Mouse (Mus musculus): ENCODE data around the gene Dcaf5. TPM values are rescaled to one million over a fixed set of nuclear protein-coding genes. Genes with fewer than 3 reads are reported as not detected.
A peak's percentile ranks its signal among the peaks of the same experiment; 100 is the strongest.

Dcaf5 gene
- polyA plus RNA-seq, 1 experiment, result 31.9 TPM

GRCm38 (mm10) chr12:80396397-80396796 is 40.0 kb downstream of the Dcaf5 start:
- TF ChIP-seq CTCF (IDR thresholded peaks at IDR 0.05; ENCODE audit: borderline replicate concordance, control insufficient read depth, extremely low read depth, insufficient read depth, low read length, poor library complexity), result no peak
- TF ChIP-seq POLR2A (IDR thresholded peaks at IDR 0.05; ENCODE audit: control insufficient read depth, extremely low read depth, insufficient read depth, low read length, poor library complexity), result no peak
- no peak overlapping the region for H3K4me3 ChIP-seq (ENCODE audit: control insufficient read depth, insufficient read depth, low read length)
- DNase-seq, result no peak
- no peaks in the 10 kb centered on the region for H3K4me1 ChIP-seq (replicated peaks; ENCODE audit: control insufficient read depth, insufficient read depth, low read length)
- H3K27ac ChIP-seq (ENCODE audit: control insufficient read depth, insufficient read depth, low read length), result no peak overlapping the region
- H3K36me3 ChIP-seq (ENCODE audit: control insufficient read depth, insufficient read depth, low read length), result peaks cover 32% of the 10 kb centered on the region
- H3K27me3 ChIP-seq (ENCODE audit: control insufficient read depth, insufficient read depth, low read length), result no peaks in the 10 kb centered on the region
- 94% methylated on average over 6 of the region's 6 CpGs for WGBS

- H3K4me3 ChIP-seq (ENCODE audit: control insufficient read depth, insufficient read depth, low read length), result no peak overlapping the region
- 98% methylated on average over 4 of the region's 4 CpGs for WGBS
- H3K36me3 ChIP-seq (ENCODE audit: control insufficient read depth, insufficient read depth, low read length), result peaks cover 27% of the 10 kb centered on the region
- no peak for TF ChIP-seq POLR2A (IDR thresholded peaks at IDR 0.05; ENCODE audit: control insufficient read depth, extremely low read depth, insufficient read depth, low read length, poor library complexity)
- no peak for TF ChIP-seq CTCF (IDR thresholded peaks at IDR 0.05; ENCODE audit: borderline replicate concordance, control insufficient read depth, extremely low read depth, insufficient read depth, low read length, poor library complexity)
- H3K4me1 ChIP-seq (replicated peaks; ENCODE audit: control insufficient read depth, insufficient read depth, low read length), result no peaks in the 10 kb centered on the region
- H3K27ac ChIP-seq (ENCODE audit: control insufficient read depth, insufficient read depth, low read length), result no peak overlapping the region
- H3K27me3 ChIP-seq (ENCODE audit: control insufficient read depth, insufficient read depth, low read length), result no peaks in the 10 kb centered on the region
- DNase-seq, result no peak
Observed at GRCm38 (mm10) chr12:80395270-80395669, 41.1 kb downstream of the Dcaf5 start.

- TF ChIP-seq CTCF (IDR thresholded peaks at IDR 0.05; ENCODE audit: borderline replicate concordance, control insufficient read depth, extremely low read depth, insufficient read depth, low read length, poor library complexity) (no peak), POLR2A (IDR thresholded peaks at IDR 0.05; ENCODE audit: control insufficient read depth, extremely low read depth, insufficient read depth, low read length, poor library complexity) (no peak)
- WGBS, result 97% methylated on average over 2 of the region's 2 CpGs
- Histone ChIP-seq H3K36me3 (ENCODE audit: control insufficient read depth, insufficient read depth, low read length) (peaks cover 28% of the 10 kb centered on the region), H3K4me3 (ENCODE audit: control insufficient read depth, insufficient read depth, low read length) (no peak overlapping the region), H3K27me3 (ENCODE audit: control insufficient read depth, insufficient read depth, low read length) (no peaks in the 10 kb centered on the region), H3K27ac (ENCODE audit: control insufficient read depth, insufficient read depth, low read length) (no peak overlapping the region), H3K4me1 (replicated peaks; ENCODE audit: control insufficient read depth, insufficient read depth, low read length) (no peaks in the 10 kb centered on the region)
- DNase-seq, result peak; percentile 42
Observed at GRCm38 (mm10) chr12:80394045-80394444, 42.4 kb downstream of the Dcaf5 start.

DNA sequence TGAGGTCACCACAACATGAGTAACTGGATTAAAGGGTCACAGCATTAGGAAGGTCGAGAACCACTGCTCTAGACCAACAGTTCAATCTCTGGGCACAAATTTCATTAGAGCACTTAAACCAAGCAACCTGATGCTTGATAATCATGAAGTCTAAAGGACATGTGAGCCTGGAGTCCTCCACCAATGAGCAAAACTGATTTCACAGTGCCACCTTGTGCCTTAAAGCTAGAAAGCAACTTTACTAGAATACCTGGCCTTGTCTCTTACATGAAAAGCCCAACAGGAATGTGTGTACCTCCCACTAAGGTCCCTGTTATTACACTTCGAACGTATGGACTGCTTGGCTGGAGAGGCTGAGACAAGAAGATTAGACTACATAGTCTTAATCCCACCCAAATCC is 47.0 kb downstream of the Dcaf5 start:
- no peak overlapping the region for H3K27ac ChIP-seq (ENCODE audit: control insufficient read depth, insufficient read depth, low read length)
- peak; percentile 31 for DNase-seq
- no peak overlapping the region for H3K4me3 ChIP-seq (ENCODE audit: control insufficient read depth, insufficient read depth, low read length)
- H3K4me1 ChIP-seq (replicated peaks; ENCODE audit: control insufficient read depth, insufficient read depth, low read length), result no peaks in the 10 kb centered on the region
- H3K36me3 ChIP-seq (ENCODE audit: control insufficient read depth, insufficient read depth, low read length), result peaks cover 4% of the 10 kb centered on the region; the same call in 1 of the 2 replicates
- H3K27me3 ChIP-seq (ENCODE audit: control insufficient read depth, insufficient read depth, low read length), result no peaks in the 10 kb centered on the region
- WGBS, result 90% methylated on average over 3 of the region's 3 CpGs
- no peak for TF ChIP-seq POLR2A (IDR thresholded peaks at IDR 0.05; ENCODE audit: control insufficient read depth, extremely low read depth, insufficient read depth, low read length, poor library complexity)

DNA sequence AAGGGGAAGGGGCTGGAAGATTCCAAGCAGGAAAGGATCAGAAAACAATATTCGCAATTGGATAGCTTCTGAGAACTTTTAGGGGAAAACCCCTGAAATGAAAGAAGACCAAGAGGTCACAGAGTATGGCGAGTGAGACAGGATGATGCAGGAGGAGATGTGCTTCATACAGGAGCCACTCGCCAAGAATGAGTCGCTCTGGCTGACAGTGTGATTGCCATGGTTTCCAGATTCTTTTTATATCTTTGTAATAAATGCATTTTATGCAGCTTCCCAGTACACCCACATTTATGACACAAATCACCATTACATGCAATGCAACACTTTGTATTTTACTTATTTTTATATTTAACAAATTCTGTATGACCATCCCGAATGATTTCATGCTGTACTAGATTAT is 49.1 kb downstream of the Dcaf5 start:
- Histone ChIP-seq H3K36me3 (ENCODE audit: control insufficient read depth, insufficient read depth, low read length) (peaks cover 4% of the 10 kb centered on the region; the same call in 1 of the 2 replicates), H3K27ac (ENCODE audit: control insufficient read depth, insufficient read depth, low read length) (no peak overlapping the region), H3K4me1 (replicated peaks; ENCODE audit: control insufficient read depth, insufficient read depth, low read length) (no peaks in the 10 kb centered on the region), H3K27me3 (ENCODE audit: control insufficient read depth, insufficient read depth, low read length) (no peaks in the 10 kb centered on the region), H3K4me3 (ENCODE audit: control insufficient read depth, insufficient read depth, low read length) (no peak overlapping the region)
- TF ChIP-seq POLR2A (IDR thresholded peaks at IDR 0.05; ENCODE audit: control insufficient read depth, extremely low read depth, insufficient read depth, low read length, poor library complexity) (no peak), CTCF (IDR thresholded peaks at IDR 0.05; ENCODE audit: borderline replicate concordance, control insufficient read depth, extremely low read depth, insufficient read depth, low read length, poor library complexity) (no peak)
- 96% methylated on average over 5 of the region's 5 CpGs for WGBS
- no peak for DNase-seq

DNA sequence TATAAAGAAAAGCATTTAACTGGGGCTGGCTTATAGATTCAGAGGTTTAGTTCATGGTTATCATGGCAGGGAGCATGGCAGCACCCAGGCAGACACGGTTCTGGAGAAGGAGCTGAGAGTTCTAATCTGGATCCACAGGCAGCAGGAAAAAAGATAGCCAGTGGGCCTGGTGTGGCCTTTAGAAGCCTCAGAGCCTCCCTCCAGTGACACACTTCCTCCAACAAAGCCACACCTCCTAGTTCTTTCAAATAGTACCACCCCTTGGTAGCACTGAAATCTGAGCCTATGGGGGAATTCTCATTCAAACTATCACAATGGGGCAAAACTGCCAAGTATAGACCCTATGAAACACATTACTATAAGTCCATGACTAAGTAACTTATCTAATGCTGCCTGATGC is 51.0 kb downstream of the Dcaf5 start:
- H3K27ac ChIP-seq (ENCODE audit: control insufficient read depth, insufficient read depth, low read length), result no peak overlapping the region
- H3K4me1 ChIP-seq (replicated peaks; ENCODE audit: control insufficient read depth, insufficient read depth, low read length), result no peaks in the 10 kb centered on the region
- TF ChIP-seq POLR2A (IDR thresholded peaks at IDR 0.05; ENCODE audit: control insufficient read depth, extremely low read depth, insufficient read depth, low read length, poor library complexity), result no peak
- no peaks in the 10 kb centered on the region for H3K27me3 ChIP-seq (ENCODE audit: control insufficient read depth, insufficient read depth, low read length)
- DNase-seq, result no peak
- WGBS, result 97% methylated on average over 1 of the region's 1 CpGs
- no peak overlapping the region for H3K4me3 ChIP-seq (ENCODE audit: control insufficient read depth, insufficient read depth, low read length)
- H3K36me3 ChIP-seq (ENCODE audit: control insufficient read depth, insufficient read depth, low read length), result peaks cover 4% of the 10 kb centered on the region; the same call in 1 of the 2 replicates

DNA sequence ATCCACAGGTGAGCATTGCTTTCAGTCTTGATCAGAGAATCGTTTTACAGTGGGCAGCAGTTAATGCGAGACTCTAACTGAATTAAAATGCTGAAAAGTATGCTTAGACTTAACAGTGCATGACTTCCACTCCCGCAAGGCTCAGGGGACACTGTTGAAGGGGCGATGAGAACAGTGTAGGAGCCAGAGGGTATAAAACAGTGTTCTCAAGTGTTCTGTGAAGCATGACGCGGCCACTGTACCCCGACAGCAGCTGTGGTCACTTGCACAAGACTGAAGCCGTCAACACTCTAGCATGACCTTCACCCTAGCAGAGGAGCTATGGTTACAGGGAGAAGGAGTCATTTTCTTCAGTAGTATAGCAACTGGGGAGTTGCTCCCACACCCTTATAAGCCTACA is 52.9 kb downstream of the Dcaf5 start:
- TF ChIP-seq POLR2A (IDR thresholded peaks at IDR 0.05; ENCODE audit: control insufficient read depth, extremely low read depth, insufficient read depth, low read length, poor library complexity), result no peak
- TF ChIP-seq CTCF (IDR thresholded peaks at IDR 0.05; ENCODE audit: borderline replicate concordance, control insufficient read depth, extremely low read depth, insufficient read depth, low read length, poor library complexity), result no peak
- Histone ChIP-seq H3K36me3 (ENCODE audit: control insufficient read depth, insufficient read depth, low read length) (no peaks in the 10 kb centered on the region), H3K27ac (ENCODE audit: control insufficient read depth, insufficient read depth, low read length) (no peak overlapping the region), H3K4me3 (ENCODE audit: control insufficient read depth, insufficient read depth, low read length) (no peak overlapping the region), H3K4me1 (replicated peaks; ENCODE audit: control insufficient read depth, insufficient read depth, low read length) (no peaks in the 10 kb centered on the region), H3K27me3 (ENCODE audit: control insufficient read depth, insufficient read depth, low read length) (no peaks in the 10 kb centered on the region)
- WGBS, result 95% methylated on average over 8 of the region's 8 CpGs
- DNase-seq, result no peak

Measured in thymus, adult 2 months (tissue).